Mouse (Mus musculus) hindbrain, embryonic 11.5 days (tissue): ENCODE measurements at regions not wholly inside any gene's neighbourhood (a gene's known extent, or its start where the extent isn't known, plus 50 kb on each side); places are given as distances from the start of the nearest gene placed in this dataset.

Experiments
- ATAC-seq: fragments of 200-750 bp; cut with Nextera tagmentation; 2 replicates; pipeline ENCODE4 v1.8.0; 2017; ENCODE audit warnings: mild to moderate bottlenecking, moderate TSS enrichment, moderate library complexity; ENCODE audit not compliant: low FRiP score
- DNase-seq: peaks from one replicate; pipeline ENCODE4 v3.0.0-alpha.2; 2015; ENCODE audit warnings: low spot score
- H3K27ac ChIP-seq: fragments of 300-500 bp; sonication (generic); 2 replicates; pipeline ENCODE4 v1.5.1; 2014; ENCODE audit warnings: mild to moderate bottlenecking, low read depth, low read length
- H3K27me3 ChIP-seq: fragments of 300-500 bp; sonication (generic); 2 replicates; pipeline ENCODE4 v1.6.1; 2014; ENCODE audit warnings: mild to moderate bottlenecking, low read length, moderate library complexity, mixed read lengths; ENCODE audit not compliant: control insufficient read depth, insufficient read depth
- H3K36me3 ChIP-seq: fragments of 300-500 bp; sonication (generic); 2 replicates; pipeline ENCODE4 v1.6.1; 2014; ENCODE audit warnings: mild to moderate bottlenecking, low read length, moderate library complexity, mixed read lengths; ENCODE audit not compliant: control insufficient read depth, insufficient read depth
- H3K4me1 ChIP-seq: fragments of 300-500 bp; sonication (generic); replicated peaks from 2 replicates; pipeline ENCODE4 v1.6.1; 2014; ENCODE audit warnings: low read length, mixed read lengths; ENCODE audit not compliant: control insufficient read depth, insufficient read depth
- H3K4me2 ChIP-seq: fragments of 300-500 bp; sonication (generic); replicated peaks from 2 replicates; pipeline ENCODE4 v1.6.1; 2014; ENCODE audit warnings: mild to moderate bottlenecking, low read depth, low read length
- H3K4me3 ChIP-seq: fragments of 300-500 bp; sonication (generic); 2 replicates; pipeline ENCODE4 v1.5.1; 2014; ENCODE audit warnings: low read depth, low read length
- H3K9ac ChIP-seq: fragments of 300-500 bp; sonication (generic); 2 replicates; pipeline ENCODE4 v1.6.1; 2014; ENCODE audit warnings: low read depth, low read length
- H3K9me3 ChIP-seq: fragments of 300-500 bp; sonication (generic); 2 replicates; pipeline ENCODE4 v1.6.1; 2016; ENCODE audit warnings: low read length; ENCODE audit not compliant: control insufficient read depth
- WGBS: fragments of 180-500 bp; shearing (Covaris S2); extraction: QIAGEN DNeasy Blood & Tissue Kit; methylation state at CpG from one replicate; pipeline ENCODE4 v1.1.7; 2014; 5-methylcytosine and 5-hydroxymethylcytosine counted together

GRCm38 (mm10) chr9:41558456-41558855 is 397.0 kb upstream of the Ubash3b start:
- DNase-seq (no peak), ATAC-seq (no peak)
- H3K9me3 ChIP-seq, result no peaks in the 10 kb centered on the region
- no peak overlapping the region for H3K4me3 ChIP-seq
- H3K4me1 ChIP-seq, result no peaks in the 10 kb centered on the region
- H3K27ac ChIP-seq, result no peak overlapping the region
- H3K27me3 ChIP-seq, result no peaks in the 10 kb centered on the region
- H3K36me3 ChIP-seq, result no peaks in the 10 kb centered on the region
- no peak overlapping the region for H3K4me2 ChIP-seq
- 94% methylated on average over 3 of the region's 3 CpGs for WGBS
- H3K9ac ChIP-seq, result no peak overlapping the region

- H3K36me3 ChIP-seq, result no peaks in the 10 kb centered on the region
- no peak for ATAC-seq
- no peak overlapping the region for H3K4me3 ChIP-seq
- no peak for DNase-seq
- 90% methylated on average over 4 of the region's 4 CpGs for WGBS
- no peak overlapping the region for H3K4me2 ChIP-seq
- H3K4me1 ChIP-seq, result no peaks in the 10 kb centered on the region
- H3K27me3 ChIP-seq, result no peaks in the 10 kb centered on the region
- no peak overlapping the region for H3K27ac ChIP-seq
- H3K9me3 ChIP-seq, result no peaks in the 10 kb centered on the region
- H3K9ac ChIP-seq, result no peak overlapping the region
Observed at GRCm38 (mm10) chr9:41556888-41557287, 395.4 kb upstream of the Ubash3b start.

GRCm38 (mm10) chr9:41545776-41546175 is 384.3 kb upstream of the Ubash3b start:
- no peak overlapping the region for H3K4me2 ChIP-seq
- H3K36me3 ChIP-seq, result no peaks in the 10 kb centered on the region
- DNase-seq (no peak), ATAC-seq (no peak)
- H3K27me3 ChIP-seq, result no peaks in the 10 kb centered on the region
- H3K4me3 ChIP-seq, result no peak overlapping the region
- H3K9me3 ChIP-seq, result no peaks in the 10 kb centered on the region
- no peak overlapping the region for H3K9ac ChIP-seq
- H3K27ac ChIP-seq, result no peak overlapping the region
- 92% methylated on average over 1 of the region's 1 CpGs for WGBS
- H3K4me1 ChIP-seq, result no peaks in the 10 kb centered on the region

DNA sequence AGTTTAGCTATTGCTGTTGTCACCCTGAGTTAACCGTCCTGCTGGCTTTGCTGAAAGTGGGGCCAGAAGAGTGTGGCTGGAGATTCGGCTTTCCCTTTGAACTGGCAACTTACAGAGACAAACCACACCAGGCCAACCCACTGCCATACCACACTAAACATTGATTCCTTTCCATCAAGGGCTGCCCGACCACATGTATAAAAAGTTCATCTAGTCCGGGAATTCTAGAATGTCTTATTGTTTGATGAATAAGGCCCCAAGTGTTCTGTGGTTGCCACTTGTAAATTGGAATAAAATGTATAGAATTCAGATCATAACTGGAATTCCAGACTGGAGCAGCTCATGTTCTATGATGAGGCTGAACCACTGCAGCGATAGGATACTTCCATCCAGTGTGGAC is 381.0 kb upstream of the Ubash3b start:
- H3K36me3 ChIP-seq, result no peaks in the 10 kb centered on the region
- no peak for ATAC-seq
- H3K4me1 ChIP-seq, result no peaks in the 10 kb centered on the region
- no peak overlapping the region for H3K9ac ChIP-seq
- no peak for DNase-seq
- H3K4me2 ChIP-seq, result no peak overlapping the region
- no peak overlapping the region for H3K27ac ChIP-seq
- 84% methylated on average over 5 of the region's 5 CpGs for WGBS
- no peaks in the 10 kb centered on the region for H3K9me3 ChIP-seq
- no peaks in the 10 kb centered on the region for H3K27me3 ChIP-seq
- no peak overlapping the region for H3K4me3 ChIP-seq

DNA sequence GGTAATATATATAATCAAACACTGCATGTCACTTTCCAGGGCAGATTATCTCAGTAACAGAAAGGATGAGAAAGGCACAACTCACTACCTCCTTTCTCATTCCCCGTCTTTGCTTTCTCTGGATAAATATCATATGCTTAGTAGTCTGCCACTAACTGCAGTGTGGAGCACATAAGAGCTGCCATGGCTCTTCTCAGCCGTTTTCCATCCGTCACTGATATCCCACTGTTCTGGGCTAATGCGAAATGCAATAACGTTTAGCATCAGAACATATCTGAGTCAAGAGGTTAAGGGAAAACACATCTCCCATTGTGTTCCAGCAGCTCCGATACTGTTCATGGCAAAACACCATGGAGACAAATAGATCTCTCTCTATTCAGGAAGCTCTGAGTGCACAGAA is 379.8 kb upstream of the Ubash3b start:
- 0 out of 2 replicates have a peak overlapping the region, but pooled peaks have one; percentile 9 for H3K27ac ChIP-seq
- ATAC-seq, result no peak

DNA sequence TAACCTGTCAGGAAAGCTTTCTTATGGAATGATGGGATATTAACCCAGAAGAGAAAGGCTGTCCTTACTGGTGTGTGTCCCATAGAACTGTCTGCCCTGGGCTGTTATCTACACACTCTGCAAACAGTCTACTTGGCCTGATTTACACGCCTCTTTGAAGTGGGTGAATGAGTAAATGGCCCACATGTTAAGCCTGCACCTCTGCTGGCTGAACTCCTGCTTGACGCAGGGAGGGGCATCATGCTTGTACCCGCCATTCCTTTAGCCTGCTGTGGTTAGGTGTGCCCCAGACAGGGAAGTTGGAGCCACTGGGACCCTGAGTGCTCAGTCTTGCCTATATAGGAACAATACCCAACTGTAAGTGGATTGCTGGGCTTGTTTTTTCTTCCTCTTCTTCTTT is 371.3 kb upstream of the Ubash3b start:
- 0 out of 2 replicates have a peak, but pooled peaks cover 3% of the 10 kb centered on the region for H3K36me3 ChIP-seq
- no peak for ATAC-seq
- WGBS, result 86% methylated on average over 3 of the region's 3 CpGs
- no peaks in the 10 kb centered on the region for H3K4me1 ChIP-seq
- H3K27me3 ChIP-seq, result no peaks in the 10 kb centered on the region
- H3K27ac ChIP-seq, result no peak overlapping the region
- no peak for DNase-seq
- no peak overlapping the region for H3K9ac ChIP-seq
- H3K4me2 ChIP-seq, result no peak overlapping the region
- no peak overlapping the region for H3K4me3 ChIP-seq
- no peaks in the 10 kb centered on the region for H3K9me3 ChIP-seq

More for the DNA sequence above, 379.8 kb upstream of the Ubash3b start:
- Histone ChIP-seq H3K4me1 (no peaks in the 10 kb centered on the region), H3K27me3 (no peaks in the 10 kb centered on the region), H3K9me3 (no peaks in the 10 kb centered on the region), H3K4me3 (no peak overlapping the region), H3K36me3 (no peaks in the 10 kb centered on the region), H3K9ac (no peak overlapping the region), H3K4me2 (no peak overlapping the region)
- WGBS, result 73% methylated on average over 6 of the region's 6 CpGs
- DNase-seq, result no peak

DNA sequence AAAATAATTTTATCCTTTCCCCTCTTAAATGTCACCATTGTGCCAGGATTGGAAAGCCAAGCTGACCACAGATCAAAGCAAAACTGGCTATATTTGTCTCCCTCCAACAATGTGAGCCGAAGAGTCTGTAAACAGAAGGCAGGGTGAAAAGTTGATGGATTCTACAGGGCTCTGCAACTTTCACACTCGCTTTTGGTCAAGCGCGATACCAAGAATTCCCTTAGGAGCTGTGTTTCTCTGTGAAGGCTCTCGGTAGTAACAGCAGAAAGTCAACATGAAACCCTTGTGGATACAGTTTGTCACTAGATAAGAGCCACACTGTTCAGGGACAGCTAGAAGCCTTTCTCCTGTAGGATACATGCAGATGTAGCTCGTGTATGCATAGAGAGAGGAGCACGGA is 370.8 kb upstream of the Ubash3b start:
- 77% methylated on average over 7 of the region's 7 CpGs for WGBS
- ATAC-seq, result no peak
- Histone ChIP-seq H3K4me3 (no peak overlapping the region), H3K27me3 (no peaks in the 10 kb centered on the region), H3K4me1 (no peaks in the 10 kb centered on the region), H3K36me3 (0 out of 2 replicates have a peak, but pooled peaks cover 3% of the 10 kb centered on the region), H3K27ac (no peak overlapping the region), H3K9me3 (no peaks in the 10 kb centered on the region), H3K9ac (no peak overlapping the region), H3K4me2 (no peak overlapping the region)
- DNase-seq, result no peak

GRCm38 (mm10) chr9:41531596-41531995 is 370.1 kb upstream of the Ubash3b start:
- 74% methylated on average over 6 of the region's 6 CpGs for WGBS
- Histone ChIP-seq H3K4me3 (no peak overlapping the region), H3K27me3 (no peaks in the 10 kb centered on the region), H3K9me3 (no peaks in the 10 kb centered on the region), H3K4me1 (no peaks in the 10 kb centered on the region), H3K27ac (no peak overlapping the region), H3K4me2 (no peak overlapping the region), H3K36me3 (0 out of 2 replicates have a peak, but pooled peaks cover 3% of the 10 kb centered on the region), H3K9ac (no peak overlapping the region)
- ATAC-seq (no peak), DNase-seq (no peak)

GRCm38 (mm10) chr9:41526126-41526525 is 364.6 kb upstream of the Ubash3b start:
- Histone ChIP-seq H3K4me3 (no peak overlapping the region), H3K4me2 (no peak overlapping the region), H3K9ac (no peak overlapping the region), H3K27me3 (no peaks in the 10 kb centered on the region), H3K36me3 (0 out of 2 replicates have a peak, but pooled peaks cover 3% of the 10 kb centered on the region), H3K9me3 (no peaks in the 10 kb centered on the region), H3K27ac (no peak overlapping the region), H3K4me1 (peaks cover 3% of the 10 kb centered on the region; the same call in 1 of the 2 replicates)
- ATAC-seq (no peak), DNase-seq (no peak)
- 66% methylated on average over 8 of the region's 8 CpGs for WGBS
